Mouse (Mus musculus) MEL (cell line): ENCODE measurements around the gene Stra6. TPM values are rescaled to one million over a fixed set of nuclear protein-coding genes. Genes with fewer than 3 reads are reported as not detected.

Source experiments
- DNase-seq: peaks from one replicate; pipeline ENCODE4 v3.0.0; 2011; ENCODE audit warnings: low read depth, low spot score
- H3K27ac ChIP-seq: 2 replicates; pipeline ENCODE4 v1.5.1; 2012; ENCODE audit warnings: low read depth, mild to moderate bottlenecking, control low read depth, low read length, moderate library complexity; ENCODE audit not compliant: control insufficient read depth
- H3K27me3 ChIP-seq, 2 experiments: fragments of 150-350 bp in 1 of 2; sonication (generic) in 1 of 2; 2 replicates each; pipeline ENCODE4 v1.6.1; 2012; ENCODE audit warnings: low read length in 2 of 2, mild to moderate bottlenecking in 2 of 2, improper control_type of control experiment in 1 of 2, moderate library complexity in 1 of 2; ENCODE audit not compliant: insufficient read depth in 2 of 2, control insufficient read depth in 1 of 2
- H3K36me3 ChIP-seq, 2 experiments: 2 replicates each; pipeline ENCODE4 v1.6.1; 2012 to 2014; ENCODE audit warnings: low read length in 2 of 2, improper control_type of control experiment in 1 of 2, inconsistent platforms in 1 of 2, mild to moderate bottlenecking in 1 of 2; ENCODE audit not compliant: insufficient read depth in 2 of 2, control insufficient read depth in 1 of 2
- H3K4me1 ChIP-seq, 2 experiments: fragments of 150-350 bp in 1 of 2; sonication (generic) in 1 of 2; 2 replicates each; pipeline ENCODE4 v1.6.1; 2012; ENCODE audit warnings: low read length in 2 of 2, improper control_type of control experiment in 1 of 2, mild to moderate bottlenecking in 1 of 2; ENCODE audit not compliant: insufficient read depth in 2 of 2, control insufficient read depth in 1 of 2
- H3K4me3 ChIP-seq, 2 experiments: fragments of 150-350 bp in 1 of 2; sonication (generic) in 1 of 2; 2 replicates each; pipeline ENCODE4 v1.5.1; 2012; ENCODE audit warnings: low read depth in 2 of 2, low read length in 2 of 2, mild to moderate bottlenecking in 2 of 2, moderate library complexity in 2 of 2, control low read depth in 1 of 2, improper control_type of control experiment in 1 of 2; ENCODE audit not compliant: control insufficient read depth in 1 of 2, insufficient read depth in 1 of 2
- H3K79me2 ChIP-seq: 2 replicates; pipeline ENCODE4 v1.6.1; 2012; ENCODE audit warnings: mild to moderate bottlenecking, low read length, moderate library complexity; ENCODE audit not compliant: control insufficient read depth, poor library complexity, insufficient read depth
- H3K9ac ChIP-seq: 2 replicates; pipeline ENCODE4 v1.6.1; 2012; ENCODE audit warnings: low read depth, mild to moderate bottlenecking, control low read depth, low read length, moderate library complexity; ENCODE audit not compliant: control insufficient read depth, poor library complexity, severe bottlenecking
- H3K9me3 ChIP-seq: fragments of 150-350 bp; sonication (generic); replicated peaks from 2 replicates; pipeline ENCODE4 v1.6.1; 2012; ENCODE audit warnings: mild to moderate bottlenecking, low read length, improper control_type of control experiment, moderate library complexity; ENCODE audit not compliant: insufficient read depth
- CTCF ChIP-seq, 3 experiments: IDR thresholded peaks in 2 of 3; conservative IDR thresholded peaks in 1 of 3; 2 replicates each; pipeline ENCODE4 v1.5.1; 2011 to 2012; ENCODE audit warnings: low read length in 3 of 3, low read depth in 2 of 3, mild to moderate bottlenecking in 2 of 3, improper control_type of control experiment in 1 of 3, inconsistent platforms in 1 of 3, mixed read lengths in 1 of 3, moderate library complexity in 1 of 3; ENCODE audit not compliant: control insufficient read depth in 1 of 3, insufficient read depth in 1 of 3, poor library complexity in 1 of 3, severe bottlenecking in 1 of 3
- ETS1 ChIP-seq: IDR thresholded peaks from 2 replicates; pipeline ENCODE4 v1.6.1; 2012; ENCODE audit warnings: low read depth, mild to moderate bottlenecking, inconsistent platforms, low read length, improper control_type of control experiment, moderate library complexity
- GATA1 ChIP-seq: IDR thresholded peaks from 2 replicates; pipeline ENCODE4 v1.6.1; 2011; ENCODE audit warnings: low read depth, low read length, improper control_type of control experiment
- JUND ChIP-seq: IDR thresholded peaks from 2 replicates; pipeline ENCODE4 v1.6.1; 2011; ENCODE audit warnings: low read depth, mild to moderate bottlenecking, improper control_type of control experiment, low read length
- KAT2A ChIP-seq: conservative IDR thresholded peaks from 2 replicates; pipeline ENCODE4 v1.6.1; 2012; ENCODE audit warnings: low read depth, low read length, improper control_type of control experiment, inconsistent platforms
- MAX ChIP-seq: IDR thresholded peaks from 2 replicates; pipeline ENCODE4 v1.6.1; 2011; ENCODE audit warnings: low read length, improper control_type of control experiment
- MXI1 ChIP-seq: IDR thresholded peaks from 2 replicates; pipeline ENCODE4 v1.6.1; 2011; ENCODE audit warnings: mild to moderate bottlenecking, low read depth, low read length, improper control_type of control experiment
- MYC ChIP-seq: IDR thresholded peaks from 2 replicates; pipeline ENCODE4 v1.6.1; 2011; ENCODE audit warnings: low read depth, mild to moderate bottlenecking, low read length, improper control_type of control experiment, moderate library complexity
- NELFE ChIP-seq: IDR thresholded peaks from 2 replicates; pipeline ENCODE4 v1.6.1; 2011; ENCODE audit warnings: low read depth, low read length, improper control_type of control experiment
- POLR2AphosphoS2 ChIP-seq: IDR thresholded peaks from 2 replicates; pipeline ENCODE4 v1.6.1; 2011; ENCODE audit warnings: low read length, improper control_type of control experiment
- POLR2AphosphoS5 ChIP-seq: IDR thresholded peaks from 2 replicates; pipeline ENCODE4 v1.6.1; 2012; ENCODE audit warnings: low read depth, borderline replicate concordance, mild to moderate bottlenecking, inconsistent platforms, low read length, moderate library complexity, mixed read lengths
- RAD21 ChIP-seq: IDR thresholded peaks from 2 replicates; pipeline ENCODE4 v1.6.1; 2011; ENCODE audit warnings: mild to moderate bottlenecking, low read depth, low read length, improper control_type of control experiment
- SIN3A ChIP-seq: IDR thresholded peaks from 2 replicates; pipeline ENCODE4 v1.6.1; 2012; ENCODE audit warnings: low read length, improper control_type of control experiment, inconsistent platforms
- SMC3 ChIP-seq: IDR thresholded peaks from 2 replicates; pipeline ENCODE4 v1.6.1; 2011; ENCODE audit warnings: low read depth, low read length, improper control_type of control experiment
- USF2 ChIP-seq, 2 experiments: IDR thresholded peaks; 2 replicates each; pipeline ENCODE4 v1.6.1; 2011 to 2012; ENCODE audit warnings: improper control_type of control experiment in 2 of 2, low read length in 2 of 2, borderline replicate concordance in 1 of 2, inconsistent platforms in 1 of 2, low read depth in 1 of 2, mild to moderate bottlenecking in 1 of 2; ENCODE audit not compliant: insufficient read depth in 1 of 2
- ZC3H11A ChIP-seq: IDR thresholded peaks from 2 replicates; pipeline ENCODE4 v1.6.1; 2012; ENCODE audit warnings: low read depth, mild to moderate bottlenecking, inconsistent platforms, low read length, improper control_type of control experiment
- ZMIZ1 ChIP-seq: IDR thresholded peaks from 2 replicates; pipeline ENCODE4 v1.6.1; 2012; ENCODE audit warnings: low read depth, mild to moderate bottlenecking, inconsistent platforms, low read length, improper control_type of control experiment, moderate library complexity
- polyA plus RNA-seq, 2 experiments: library from polyadenylated mRNA; stranded (reverse) in 1 of 2; unstranded in 1 of 2; fragments of >175 nt in 1 of 2; fragments of >200 nt in 1 of 2; gene quantifications; 2 replicates each; pipeline versions ENCODE4 v1.2.1 to v1.2.4; 2012; ENCODE audit warnings: low replicate concordance in 2 of 2, low read depth in 1 of 2; ENCODE audit not compliant: insufficient read length in 2 of 2, insufficient read depth in 1 of 2, missing spikeins in 1 of 2
- total RNA-seq: library from RNA; depleted of rRNA; stranded (reverse); fragments of 300-350 nt; gene quantifications from 2 replicates; pipeline ENCODE4 v1.2.3, GENCODE M21; 2012

Gene Stra6
- total and polyA plus RNA-seq, 3 experiments = not detected

DNA sequence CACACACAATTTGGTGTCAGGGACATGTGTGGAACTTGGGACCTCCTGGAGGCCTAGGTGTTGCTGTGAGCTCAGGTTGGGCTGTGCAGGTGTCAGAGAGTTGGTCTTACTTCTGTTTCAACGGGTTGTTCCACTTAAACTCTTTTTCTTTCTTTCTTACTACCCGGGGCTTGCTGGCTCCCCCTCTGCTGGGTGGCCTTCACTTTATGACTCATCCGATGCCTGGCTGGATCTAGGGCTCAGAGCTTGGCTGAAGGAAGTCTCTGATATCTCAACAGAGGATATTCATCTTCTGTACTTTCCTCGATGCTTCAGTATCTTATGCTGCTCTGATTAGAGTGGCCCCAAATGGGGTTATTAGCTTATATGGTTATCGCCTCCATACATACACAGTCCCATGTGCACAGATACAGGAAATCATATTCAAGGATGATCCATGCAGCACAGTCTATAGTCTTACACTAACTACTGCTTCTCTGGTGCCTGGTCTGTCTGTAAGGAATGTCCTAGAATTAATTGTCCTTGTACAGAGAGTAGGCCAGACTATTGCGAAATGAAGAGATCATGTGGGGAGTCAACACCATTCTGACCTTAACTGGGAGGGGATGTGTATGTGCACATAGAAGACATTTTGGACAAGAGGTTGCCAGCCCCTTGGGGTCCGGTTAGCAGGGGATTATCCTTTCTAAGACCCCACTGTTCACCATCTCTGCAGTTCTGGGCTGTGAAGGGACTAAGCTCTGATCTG, 27.5 kb upstream of the Stra6 start:
- no peak for DNase-seq
- H3K9ac ChIP-seq = no peak overlapping the region
- H3K27me3 ChIP-seq = peaks cover 0 to 4% of the 10 kb centered on the region in 2 experiments; a peak in 2 of 4 replicates
- H3K79me2 ChIP-seq = no peaks in the 10 kb centered on the region
- H3K4me1 ChIP-seq = no peaks in the 10 kb centered on the region
- H3K27ac ChIP-seq = no peak overlapping the region
- H3K4me3 ChIP-seq = no peak overlapping the region
- H3K36me3 ChIP-seq = no peaks in the 10 kb centered on the region
- TF ChIP-seq MXI1 (no peak), SMC3 (no peak), JUND (no peak)
- no peaks in the 10 kb centered on the region for H3K9me3 ChIP-seq

GRCm38 (mm10) chr9:58036961-58037360, 26.6 kb upstream of the Stra6 start:
- TF ChIP-seq GATA1 = no peak
- no peak for TF ChIP-seq KAT2A
- TF ChIP-seq USF2 (IDR thresholded peaks at IDR 0.05; ENCODE audit: borderline replicate concordance in 1 of 2, insufficient read depth in 1 of 2, low read depth in 1 of 2, low read length in 2 of 2) = no peak
- Histone ChIP-seq H3K36me3 (no peaks in the 10 kb centered on the region), H3K27me3 (peaks cover 0 to 4% of the 10 kb centered on the region in 2 experiments; a peak in 2 of 4 replicates), H3K4me1 (no peaks in the 10 kb centered on the region), H3K79me2 (no peaks in the 10 kb centered on the region), H3K4me3 (no peak overlapping the region), H3K9me3 (no peaks in the 10 kb centered on the region), H3K9ac (no peak overlapping the region), H3K27ac (no peak overlapping the region)
- DNase-seq = no peak

GRCm38 (mm10) chr9:58038500-58039168, 25.0 kb upstream of the Stra6 start:
- H3K9ac ChIP-seq = no peak overlapping the region
- no peak overlapping the region for H3K27ac ChIP-seq
- H3K79me2 ChIP-seq = no peaks in the 10 kb centered on the region
- DNase-seq = peak; percentile 63
- no peak overlapping the region for H3K4me3 ChIP-seq
- no peaks in the 10 kb centered on the region for H3K36me3 ChIP-seq
- no peaks in the 10 kb centered on the region for H3K4me1 ChIP-seq
- TF ChIP-seq CTCF (IDR thresholded peaks at IDR 0.05 in 2 of 3, conservative IDR thresholded peaks at IDR 0.05 in 1 of 3; ENCODE audit: control insufficient read depth in 1 of 3, insufficient read depth in 1 of 3, low read depth in 2 of 3, low read length in 3 of 3, poor library complexity in 1 of 3, severe bottlenecking in 1 of 3) (peak; percentile 66 to 94 (median 94)), MYC (no peak), ETS1 (no peak), RAD21 (peak; percentile 92), POLR2AphosphoS2 (no peak), ZMIZ1 (no peak), SIN3A (no peak), ZC3H11A (peak; percentile 82), SMC3 (peak; percentile 86), POLR2AphosphoS5 (no peak), NELFE (0 out of 2 replicates have a peak, but pooled peaks have one; percentile 17), MAX (no peak)
- H3K9me3 ChIP-seq = no peaks in the 10 kb centered on the region
- peaks cover 0 to 2% of the 10 kb centered on the region in 2 experiments; a peak in 3 of 4 replicates for H3K27me3 ChIP-seq
